Mouse (Mus musculus) heart, postnatal 36 days (tissue): ENCODE results near the gene P2rx7. TPM values are rescaled to one million over a fixed set of nuclear protein-coding genes. Genes with fewer than 3 reads are reported as not detected.

Source experiments
- DNase-seq, 2 experiments: peaks; one replicate each; pipeline ENCODE4 v3.0.0; 2021 to 2022
- intact Hi-C: fragments of 180-260 bp; cut with DNase I; formaldehyde crosslinking; loops from one replicate; pipeline ENCODE4 v1.15.1; 2025
- microRNA-seq, 2 experiments: library from miRNA; unstranded; fragments of <30 nt; microRNA quantifications; one replicate each; pipeline ENCODE4 v1.2.0; 2021; ENCODE audit warnings: borderline number of aligned reads in 2 of 2
- total RNA-seq, 2 experiments: library from RNA; stranded (reverse); gene quantifications; 2 replicates each; pipeline ENCODE4 v1.2.3; 2021

The P2rx7 gene
- total RNA-seq, 2 experiments from 2014 or later = 4.4 TPM

DNA sequence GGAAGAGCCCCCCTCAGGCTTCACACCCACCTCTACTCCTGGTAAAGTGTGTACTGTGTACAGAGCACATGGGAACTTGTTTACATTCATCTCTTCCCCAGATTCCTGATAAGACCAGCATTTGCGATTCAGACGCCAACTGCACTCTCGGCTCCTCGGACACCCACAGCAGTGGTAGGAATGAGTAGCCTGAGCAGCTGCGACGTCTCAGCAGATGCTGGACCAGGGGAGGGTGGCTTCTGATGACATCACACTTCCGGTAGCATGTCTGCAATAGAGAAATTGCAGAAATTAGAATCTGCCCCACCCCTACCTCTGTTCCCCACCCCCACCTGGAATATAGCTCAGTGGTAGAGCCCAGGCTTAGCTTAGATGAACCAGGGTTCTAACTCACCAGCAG, 74.7 kb downstream of the P2rx7 start:
- intact Hi-C loops = no loop called here

GRCm38 (mm10) chr5:122719168-122719567, 75.5 kb downstream of the P2rx7 start:
- no peak for DNase-seq
- intact Hi-C loops = no loop called here

More for the DNA sequence above, 74.7 kb downstream of the P2rx7 start:
- DNase-seq = no peak

DNA sequence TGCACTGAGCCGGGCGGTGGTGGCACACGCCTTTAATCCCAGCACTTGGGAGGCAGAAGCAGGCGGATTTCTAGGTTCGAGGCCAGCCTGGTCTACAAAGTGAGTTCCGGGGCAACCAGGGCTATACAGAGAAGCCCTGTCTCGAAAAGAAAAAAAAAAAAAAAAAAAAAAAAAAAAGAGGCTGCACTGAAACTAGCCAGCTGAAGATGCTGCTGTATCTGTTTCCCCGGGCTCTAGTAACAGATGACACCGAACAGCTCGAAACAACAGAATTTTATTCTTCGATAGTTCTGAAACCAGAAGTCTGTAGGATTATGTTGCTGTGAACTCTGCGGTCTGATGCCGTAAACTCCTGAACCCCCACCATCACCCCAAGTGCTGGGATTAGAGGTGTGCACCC, 81.7 kb downstream of the P2rx7 start:
- intact Hi-C loops = loop anchor here (5.0 kb wide), 2 partner anchors 73 to 323 kb away; no protein-coding TSS in a partner anchor
- DNase-seq = no peak

- intact Hi-C loops = loop anchor here (5.0 kb wide), 2 partner anchors 74 to 324 kb away; no protein-coding TSS in a partner anchor
- DNase-seq = peak; percentile 67
Measured at GRCm38 (mm10) chr5:122726068-122726467, 82.4 kb downstream of the P2rx7 start.

DNA sequence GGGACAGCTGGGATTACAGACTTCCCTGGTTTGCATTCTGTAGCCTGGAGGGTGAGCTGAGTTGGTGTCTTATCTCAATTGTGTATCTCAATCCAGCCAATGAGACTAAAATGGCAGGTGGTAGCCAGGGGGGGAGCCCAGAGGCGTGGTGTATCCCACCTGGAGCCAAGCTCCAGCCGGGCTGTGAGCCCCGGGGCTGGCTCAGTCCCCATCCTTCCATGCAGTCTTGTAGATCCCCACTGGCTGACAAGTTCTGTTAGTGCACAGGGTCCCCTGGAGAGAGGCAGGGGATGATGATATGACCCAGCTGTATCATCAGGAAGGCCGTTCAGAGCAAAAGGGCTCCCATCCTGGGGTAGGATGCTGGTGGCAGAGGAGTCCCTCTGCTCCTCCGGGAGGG, 82.9 kb downstream of the P2rx7 start:
- no peak for DNase-seq
- intact Hi-C loops = loop anchor here (5.0 kb wide), 2 partner anchors 74 to 324 kb away; no protein-coding TSS in a partner anchor

DNA sequence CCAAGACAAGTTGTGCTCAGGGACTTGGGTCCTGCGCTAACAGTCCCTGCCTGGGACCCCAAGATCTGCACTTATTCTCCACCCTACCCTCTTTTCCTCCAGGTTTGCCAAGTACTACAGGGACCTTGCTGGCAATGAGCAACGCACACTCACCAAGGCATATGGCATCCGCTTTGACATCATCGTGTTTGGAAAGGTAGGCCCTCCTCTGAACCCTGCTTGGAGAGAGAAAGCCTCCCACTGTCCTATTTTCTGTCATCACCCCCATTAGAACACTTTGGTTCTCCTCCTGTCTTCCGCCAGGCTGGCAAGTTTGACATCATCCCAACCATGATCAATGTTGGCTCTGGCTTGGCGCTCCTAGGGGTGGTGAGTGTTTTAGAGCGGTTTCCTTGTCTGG, 83.4 kb downstream of the P2rx7 start:
- intact Hi-C loops = loop anchor here (5.0 kb wide), 2 partner anchors 75 to 325 kb away; no protein-coding TSS in a partner anchor
- DNase-seq = no peak

- intact Hi-C loops = no loop called here
- DNase-seq = no peak
Measured at GRCm38 (mm10) chr5:122730776-122731175, 87.1 kb downstream of the P2rx7 start.

- intact Hi-C loops = no loop called here
- DNase-seq = peak; percentile 73 to 79
Measured at GRCm38 (mm10) chr5:122731321-122731720, 87.6 kb downstream of the P2rx7 start.

- DNase-seq = peak; percentile 28 to 38
- intact Hi-C loops = no loop called here
Measured at GRCm38 (mm10) chr5:122731991-122732673, 88.4 kb downstream of the P2rx7 start.

- DNase-seq = no peak
- intact Hi-C loops = no loop called here
Measured at GRCm38 (mm10) chr5:122733881-122734280, 90.2 kb downstream of the P2rx7 start.

GRCm38 (mm10) chr5:122735853-122736252, 92.1 kb downstream of the P2rx7 start:
- intact Hi-C loops = no loop called here
- no peak for DNase-seq

GRCm38 (mm10) chr5:122736761-122737160, 93.0 kb downstream of the P2rx7 start:
- DNase-seq = no peak

More at GRCm38 (mm10) chr5:122736761-122737160, 93.0 kb downstream of the P2rx7 start:
- intact Hi-C loops = no loop called here

Small RNA genes lying within 50 kb of the gene (microRNA-seq; reads per million reads assigned to microRNA genes)
- 0 to 2.2 reads per million in 2 experiments for gene Mir8115

Other genes starting within 250 kb of the P2rx7 start
- gene Anapc7, start 222.2 kb upstream of the P2rx7 start, total RNA-seq = 10 to 100 TPM; 31.7 to 35.1 TPM
- gene Atp2a2, start 141.7 kb upstream of the P2rx7 start, total RNA-seq = over 10,000 TPM; 11,843 to 11,873 TPM
- gene Ift81, start 29.4 kb upstream of the P2rx7 start, total RNA-seq = 10 to 100 TPM; 66.7 to 71.1 TPM
- gene P2rx4, start 63.6 kb downstream of the P2rx7 start, total RNA-seq = 10 to 100 TPM; 18.9 to 20.5 TPM
- gene Camkk2, start 135.5 kb downstream of the P2rx7 start, total RNA-seq = 10 to 100 TPM in 1 of 2 experiments, 1 to 10 TPM in 1; 9.2 to 11.2 TPM
- gene Anapc5, start 177.4 kb downstream of the P2rx7 start, total RNA-seq = 100 to 1,000 TPM; 163 to 171 TPM
- gene Rnf34, start 206.1 kb downstream of the P2rx7 start, total RNA-seq = 10 to 100 TPM; 25.6 to 30.1 TPM